Mouse (Mus musculus) erythroid progenitor cell, adult 5-6 weeks (primary cell): Measurements from ENCODE around the gene Gpr173. TPM values are rescaled to one million over a fixed set of nuclear protein-coding genes. Genes with fewer than 3 reads are reported as not detected.

Source experiments
- ATAC-seq: replicated peaks from 2 replicates; pipeline ENCODE4 v1.8.0; 2016; ENCODE audit warnings: moderate number of reproducible peaks, mild to moderate bottlenecking, moderate TSS enrichment, inconsistent platforms; ENCODE audit not compliant: poor library complexity, low FRiP score, severe bottlenecking
- total RNA-seq, 2 experiments: library from RNA; stranded (forward) in 1 of 2; stranded (reverse) in 1 of 2; fragments of 150-400 nt in 1 of 2; fragments of 186-747, 209-891 nt in 1 of 2; gene quantifications; 2 replicates each; pipeline versions ENCODE4 v1.2.3 to v1.2.4; 2015 to 2017; ENCODE audit warnings: low replicate concordance in 2 of 2

Gpr173 gene
- total RNA-seq, 2 experiments from 2014 or later = not detected

DNA sequence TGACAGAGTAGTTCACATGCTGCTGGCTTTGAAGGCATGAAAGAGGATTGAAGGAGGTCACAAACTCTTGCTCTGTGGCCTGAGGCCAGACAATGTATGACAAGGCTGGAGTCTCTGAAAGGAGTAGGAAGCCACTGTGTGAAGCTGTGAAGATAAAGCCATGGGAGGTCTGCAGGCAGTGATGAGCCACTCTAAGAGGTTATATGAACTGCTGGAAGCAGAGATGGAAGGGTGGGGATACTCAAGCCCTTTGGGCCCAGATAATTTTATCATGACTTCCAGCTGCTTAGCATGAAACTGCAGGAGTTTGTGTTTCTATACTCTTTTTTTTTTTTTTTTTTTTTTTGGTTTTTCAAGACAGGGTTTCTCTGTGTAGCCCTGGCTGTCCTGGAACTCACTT is 61.1 kb downstream of the Gpr173 start:
- peak; percentile 99 for ATAC-seq

DNA sequence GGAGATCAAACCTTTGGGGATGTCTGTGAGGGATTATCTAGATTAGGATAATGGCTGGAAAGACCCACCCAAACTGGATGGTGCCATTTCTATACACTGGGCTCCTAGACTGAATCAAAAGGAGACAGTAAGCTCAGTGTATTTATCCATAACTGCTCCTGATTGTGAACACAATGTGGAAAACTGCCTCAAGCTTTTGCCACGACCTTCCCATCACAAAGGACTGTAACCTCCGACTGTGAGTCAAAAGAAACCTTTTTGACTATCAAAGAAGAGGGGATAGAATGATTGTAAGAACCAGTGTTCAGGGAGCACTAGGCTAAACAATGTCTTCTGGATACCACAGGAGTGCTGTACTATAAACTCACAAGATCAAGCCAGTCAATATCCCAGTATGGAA is 62.3 kb downstream of the Gpr173 start:
- no peak for ATAC-seq

Other genes with a start within 250 kb of the Gpr173 start
- gene Iqsec2, start 224.4 kb downstream of the Gpr173 start, total RNA-seq (2015; ENCODE audit: low replicate concordance) = 2.1 TPM in 1 of 2 replicates, not detected in the other
- gene Iqsec2, start 224.4 kb downstream of the Gpr173 start, total RNA-seq (2017; ENCODE audit: low replicate concordance) = under 0.01 TPM in 1 of 2 replicates, not detected in the other
- gene Kdm5c, start 135.7 kb downstream of the Gpr173 start, total RNA-seq (2015; ENCODE audit: low replicate concordance) = 32.3 and 35.7 TPM in 2 replicates
- gene Kdm5c, start 135.7 kb downstream of the Gpr173 start, total RNA-seq (2017; ENCODE audit: low replicate concordance) = 51.4 and 66.9 TPM in 2 replicates
- gene Kantr, start 41.2 kb downstream of the Gpr173 start, total RNA-seq (2015; ENCODE audit: low replicate concordance) = 15.1 and 24.3 TPM in 2 replicates
- 2.8 and 3.8 TPM in 2 replicates for gene Kantr, start 41.2 kb downstream of the Gpr173 start, total RNA-seq (2017; ENCODE audit: low replicate concordance)
- 0.84 and 1.4 TPM in 2 replicates for gene Tspyl2, start 26.3 kb downstream of the Gpr173 start, total RNA-seq (2015; ENCODE audit: low replicate concordance)
- gene Tspyl2, start 26.3 kb downstream of the Gpr173 start, total RNA-seq (2017; ENCODE audit: low replicate concordance) = 2.0 and 2.1 TPM in 2 replicates
- not detected in 2 replicates for gene Cldn34a, start 194.6 kb upstream of the Gpr173 start, total RNA-seq (2015; ENCODE audit: low replicate concordance)
- gene Cldn34a, start 194.6 kb upstream of the Gpr173 start, total RNA-seq (2017; ENCODE audit: low replicate concordance) = not detected in 2 replicates